Mouse (Mus musculus): ENCODE results near the gene Ptprr.
A peak's percentile ranks its signal among the peaks of the same experiment; 100 is the strongest.

Gene Ptprr

DNA sequence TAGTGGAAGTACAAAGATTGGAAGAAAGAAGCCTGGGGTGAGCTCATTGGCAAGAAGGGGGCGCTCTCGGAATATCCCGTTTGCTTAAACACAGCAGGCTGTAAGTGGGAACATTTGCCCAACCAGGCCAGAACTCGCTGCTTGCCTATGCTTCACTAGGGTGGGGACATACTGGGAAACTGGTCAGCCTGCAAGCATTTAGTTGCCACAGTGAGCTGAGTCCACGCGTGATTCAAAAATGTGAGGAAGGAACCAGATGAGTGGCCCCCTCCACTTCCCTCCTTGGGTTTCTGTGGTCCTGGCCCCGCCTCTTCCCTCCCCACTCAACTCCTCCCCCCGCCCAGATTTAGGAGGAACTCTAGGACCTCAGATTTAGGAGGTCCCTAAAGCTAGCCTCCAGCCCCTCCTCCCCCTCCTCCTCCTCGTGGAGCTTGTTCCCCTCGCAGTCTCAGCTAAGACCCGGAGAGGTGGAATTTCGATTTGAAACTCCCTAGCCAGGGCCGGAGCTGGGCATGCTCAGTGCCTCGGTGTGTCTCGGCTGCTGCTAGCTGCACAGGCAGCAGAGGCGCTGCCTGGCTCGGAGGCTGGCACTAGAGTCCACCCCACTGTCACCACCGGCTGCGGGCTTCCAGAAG, at the start of gene Ptprr:
Gene Ptprr (plus strand): TSS at position 369 of the 635 bp plus-strand sequence.
- DNase-seq: peak; percentile 92

DNA sequence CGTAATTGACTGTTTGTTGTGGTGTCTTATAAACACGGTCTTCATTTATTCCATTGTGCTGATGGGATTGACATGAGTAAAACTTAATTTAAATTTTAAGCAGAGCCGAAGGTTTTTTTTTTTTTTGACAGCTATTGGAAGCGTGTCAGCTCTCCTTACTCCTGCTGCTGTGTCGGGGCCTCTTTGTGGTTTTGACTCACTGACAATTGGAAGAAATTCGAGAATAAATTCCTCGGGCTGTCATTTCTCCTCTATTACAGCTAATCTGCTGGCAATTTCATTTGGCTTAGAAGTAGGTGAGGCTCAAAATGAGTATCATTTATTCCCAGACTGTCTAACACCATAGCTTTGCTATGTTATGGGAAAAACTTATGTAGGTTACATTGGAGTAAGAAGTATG, 41.7 kb upstream of the Ptprr start:
- no peak for DNase-seq

DNA sequence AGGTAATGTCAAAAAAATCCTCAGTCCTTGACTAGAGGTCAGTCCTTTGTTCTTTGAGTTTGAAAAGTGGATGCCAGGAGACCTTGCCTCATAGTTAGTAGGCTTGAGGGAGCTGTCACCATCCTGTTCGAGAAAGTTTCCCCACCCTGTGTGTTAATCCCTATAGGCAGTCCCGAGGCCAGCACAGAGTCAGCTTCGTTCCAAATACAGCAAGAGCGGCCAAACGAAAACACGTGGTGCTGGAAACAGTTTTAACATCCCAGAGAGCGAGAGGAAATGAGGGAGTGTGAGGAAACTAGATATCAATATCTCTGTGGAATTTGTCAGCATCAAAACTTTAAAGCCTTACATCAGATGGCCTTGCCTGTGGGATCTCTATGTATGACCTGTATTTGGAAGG, 39.0 kb upstream of the Ptprr start:
- no peak for DNase-seq

DNA sequence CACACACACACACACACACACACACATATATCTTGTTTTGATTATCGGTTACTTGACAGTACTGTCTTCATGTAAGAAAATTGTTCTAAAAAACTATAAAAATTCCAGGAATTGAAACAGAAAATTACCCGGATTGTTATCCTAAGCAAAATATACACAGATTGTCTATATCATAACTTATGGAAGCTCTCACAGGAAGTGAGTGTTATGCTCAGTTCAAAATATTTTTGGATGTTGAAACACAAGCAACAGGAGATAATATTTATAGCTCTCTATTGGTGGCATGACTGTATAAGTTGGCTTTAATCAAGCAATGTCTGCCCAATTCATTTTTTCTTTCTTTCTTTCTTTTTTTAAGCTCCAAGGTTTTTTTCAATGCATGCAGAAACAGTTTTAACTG, 38.0 kb upstream of the Ptprr start:
- DNase-seq: no peak

DNA sequence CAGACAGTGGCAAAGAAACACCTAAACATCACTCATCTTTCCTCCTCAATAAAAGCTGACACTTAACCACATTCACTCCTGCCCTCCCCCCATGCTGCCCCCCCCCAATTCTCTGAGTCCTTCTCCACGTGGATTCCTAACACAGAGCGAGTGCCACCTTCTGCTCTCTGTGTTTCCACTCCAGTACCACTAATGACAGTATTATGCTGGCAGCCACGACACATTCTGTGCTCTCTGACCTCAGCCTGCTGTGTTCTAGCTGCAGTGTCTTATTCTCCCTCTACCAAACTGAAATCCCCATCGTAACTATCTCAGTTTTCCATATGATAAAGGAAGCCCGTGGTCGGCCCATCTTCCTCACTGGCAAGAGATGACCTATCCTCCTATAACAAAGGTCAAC, 33.7 kb upstream of the Ptprr start:
- no peak for DNase-seq

DNA sequence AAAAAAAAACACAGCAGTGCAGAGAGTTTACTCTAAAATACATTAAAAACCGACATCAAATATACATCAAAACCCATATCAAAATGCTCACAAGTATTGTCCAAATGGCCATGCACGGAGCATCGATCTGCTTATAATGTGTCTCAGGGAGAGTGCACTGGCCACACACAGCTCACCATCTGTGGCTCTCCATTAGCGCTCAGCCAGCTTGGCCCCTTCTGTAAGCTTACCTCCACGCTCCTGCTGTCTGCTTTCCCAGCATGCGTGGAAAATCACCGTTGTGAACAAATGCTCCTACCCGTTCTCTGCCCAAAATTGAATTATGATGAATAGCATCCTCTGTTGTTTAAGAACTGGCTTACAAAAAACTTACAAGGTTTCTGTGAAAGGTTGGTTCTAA, 16.2 kb upstream of the Ptprr start:
- no peak for DNase-seq

DNA sequence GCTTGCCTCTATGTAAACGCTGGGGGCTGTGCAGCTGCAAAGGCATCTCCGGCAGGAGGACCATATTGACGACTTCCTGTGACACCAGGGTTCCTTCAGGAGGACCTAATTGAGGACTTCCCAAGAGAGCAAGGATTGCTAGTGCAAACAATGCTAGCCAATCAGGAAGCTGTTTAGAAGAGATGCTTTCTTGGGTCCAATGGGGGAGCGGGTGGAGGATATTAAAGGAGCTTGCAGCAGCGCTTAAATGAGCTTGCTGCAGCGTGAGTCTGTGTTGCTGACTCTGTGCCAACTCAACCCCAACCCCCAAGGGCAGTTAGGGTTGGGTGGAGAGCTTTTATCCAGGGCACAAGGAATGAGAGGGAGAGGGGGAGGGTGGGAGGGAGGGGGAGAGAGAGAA, 11.3 kb upstream of the Ptprr start:
- DNase-seq: no peak

DNA sequence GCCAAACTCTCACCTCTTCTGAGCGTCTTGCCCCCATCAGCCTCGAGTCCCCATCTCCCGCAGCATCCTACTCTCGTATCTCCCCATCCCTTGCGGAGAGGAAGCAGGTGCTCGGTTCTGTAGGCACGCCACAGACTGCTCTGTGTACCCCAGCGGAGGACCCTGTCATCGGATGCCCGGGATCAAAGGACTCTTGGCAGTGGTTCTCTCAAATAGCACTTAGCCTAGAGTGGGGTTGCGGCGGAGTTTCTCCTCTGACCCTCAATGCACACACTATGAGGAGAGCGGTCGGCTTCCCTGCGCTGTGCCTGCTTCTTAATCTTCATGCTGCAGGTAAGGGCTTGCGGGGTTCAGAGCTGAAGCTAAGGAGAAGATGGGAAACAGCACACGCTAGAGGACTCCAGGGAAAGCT, 473 bp downstream of the Ptprr start:
- DNase-seq: no peak

DNA sequence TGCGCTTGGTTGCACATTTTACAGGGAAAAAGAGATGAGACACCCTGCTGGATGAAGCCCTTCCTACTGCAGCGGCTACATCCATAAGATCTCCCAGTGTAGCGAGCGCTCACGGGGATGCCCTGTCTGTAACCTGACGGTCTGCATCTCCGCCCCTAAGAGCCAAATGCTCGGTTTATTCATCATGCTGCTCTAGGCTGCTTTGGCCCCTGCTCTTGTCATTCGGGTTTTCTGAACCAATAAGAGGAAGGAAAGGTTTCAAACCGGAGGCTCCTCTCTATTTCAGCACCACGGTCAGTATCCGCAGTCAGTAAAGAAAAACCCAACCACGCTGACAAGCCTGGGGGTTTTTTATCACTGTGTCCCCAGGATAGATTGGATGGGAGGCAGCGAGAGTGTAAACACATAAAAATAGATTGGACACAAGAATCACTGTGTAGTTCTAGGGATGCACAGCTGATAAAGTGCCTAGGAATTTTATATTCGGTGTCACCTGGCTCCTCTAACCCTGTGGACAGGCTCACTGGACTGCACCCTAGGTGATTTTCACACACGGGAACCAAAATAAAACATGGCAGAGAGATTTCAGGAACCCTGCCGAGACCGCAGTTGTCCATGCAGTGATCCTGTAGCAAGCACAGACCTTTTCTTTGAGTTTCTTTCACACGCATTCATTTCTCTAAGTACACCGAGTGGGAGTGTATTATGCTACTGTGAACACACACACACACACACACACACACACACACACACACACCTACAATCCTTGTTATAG, 1.3 kb downstream of the Ptprr start:
- peak; percentile 74 for DNase-seq

DNA sequence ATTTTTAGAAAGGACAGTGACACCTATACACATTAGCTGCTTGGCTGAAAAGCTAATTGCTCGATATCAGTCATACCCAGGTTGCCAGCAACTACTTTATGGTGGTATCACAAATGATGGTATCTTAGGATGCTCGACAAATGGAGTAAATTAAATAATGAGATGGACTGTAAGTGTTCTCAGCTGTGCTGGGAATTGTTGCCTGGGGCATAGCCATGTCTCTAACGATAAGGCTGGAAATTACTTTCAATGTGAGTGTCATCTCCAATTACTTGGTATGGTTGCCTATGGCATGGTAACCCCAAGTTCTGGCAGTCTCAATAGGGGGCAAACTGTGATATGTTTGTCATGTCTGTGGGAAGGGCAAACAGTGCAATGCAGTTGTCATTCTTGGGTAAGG, 3.1 kb downstream of the Ptprr start:
- DNase-seq: no peak

DNA sequence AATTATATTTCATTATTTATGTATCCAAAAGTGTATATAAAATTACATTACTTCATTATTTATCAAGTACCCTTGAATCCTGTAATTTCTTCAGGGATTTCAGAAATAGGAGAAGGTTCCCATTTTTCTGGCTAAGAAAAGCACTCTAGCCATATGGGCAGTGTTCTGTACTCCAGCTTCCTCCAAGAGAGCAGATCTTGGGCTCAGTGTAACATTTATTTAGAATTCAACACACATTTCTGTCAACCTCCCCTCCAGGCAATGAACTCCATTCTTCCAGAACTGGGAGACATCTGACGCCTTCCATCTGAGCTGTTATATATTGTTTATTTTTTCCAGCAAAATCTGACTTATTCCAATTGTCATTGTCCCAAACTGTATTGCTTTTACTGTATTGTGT, 20.1 kb downstream of the Ptprr start:
- no peak for DNase-seq

DNA sequence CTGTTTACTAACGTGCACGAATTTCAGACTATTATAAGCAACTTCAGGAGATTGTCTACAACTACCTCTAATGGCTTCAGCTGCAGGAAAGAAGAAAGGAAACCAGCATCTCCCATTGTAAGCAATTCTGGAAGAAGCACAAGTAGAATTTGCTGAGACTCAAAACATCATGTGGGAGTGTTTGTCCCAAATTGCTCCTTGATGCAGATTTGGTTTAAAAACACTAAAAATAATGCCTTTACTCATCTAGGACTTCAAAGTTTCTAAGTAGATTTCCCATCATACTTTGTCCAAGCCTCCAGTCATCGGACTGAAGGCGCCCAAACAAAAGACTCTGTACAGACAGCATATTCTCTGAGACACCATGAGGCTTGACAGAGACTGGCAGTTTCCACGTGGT, 57.9 kb downstream of the Ptprr start:
- no peak for DNase-seq

DNA sequence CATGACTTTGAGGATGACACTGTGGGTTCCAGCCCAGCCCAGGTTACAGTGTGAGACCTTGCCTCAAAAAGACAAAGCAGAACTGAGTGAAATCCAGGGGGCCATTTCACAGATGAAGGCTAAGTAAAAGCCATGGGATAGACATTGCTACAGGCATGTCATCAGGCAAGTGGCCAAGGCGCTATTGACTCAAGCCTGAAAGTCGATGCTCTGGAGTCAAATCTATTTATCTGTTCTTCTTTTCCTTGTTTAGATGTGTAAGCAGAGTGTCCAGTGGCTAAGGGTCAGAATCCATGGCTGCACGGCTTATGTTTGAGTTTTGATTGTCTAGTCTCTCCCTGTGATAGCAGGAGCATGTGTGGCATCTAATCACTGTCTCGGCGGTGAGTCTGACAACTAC, 60.6 kb downstream of the Ptprr start:
- DNase-seq: no peak

DNA sequence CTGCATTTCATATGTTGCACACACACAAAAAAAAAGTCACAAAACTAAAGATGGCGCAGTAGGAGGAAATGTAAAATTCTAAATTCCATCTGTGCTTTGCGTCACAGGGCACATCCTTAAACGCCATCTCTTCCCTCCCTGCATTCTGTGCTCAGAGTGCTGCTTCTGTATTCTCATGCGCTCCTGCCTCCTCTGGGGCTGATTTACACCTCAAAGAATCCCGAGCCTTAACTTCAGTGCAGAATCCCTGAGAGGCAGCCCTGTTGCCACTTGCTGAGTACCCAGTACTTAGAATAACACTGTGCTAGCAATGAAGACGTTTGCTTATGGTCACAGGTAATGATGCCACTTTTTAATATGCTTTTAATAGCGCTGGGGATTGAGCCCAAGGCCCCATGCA, 61.4 kb downstream of the Ptprr start:
- DNase-seq: no peak

DNA sequence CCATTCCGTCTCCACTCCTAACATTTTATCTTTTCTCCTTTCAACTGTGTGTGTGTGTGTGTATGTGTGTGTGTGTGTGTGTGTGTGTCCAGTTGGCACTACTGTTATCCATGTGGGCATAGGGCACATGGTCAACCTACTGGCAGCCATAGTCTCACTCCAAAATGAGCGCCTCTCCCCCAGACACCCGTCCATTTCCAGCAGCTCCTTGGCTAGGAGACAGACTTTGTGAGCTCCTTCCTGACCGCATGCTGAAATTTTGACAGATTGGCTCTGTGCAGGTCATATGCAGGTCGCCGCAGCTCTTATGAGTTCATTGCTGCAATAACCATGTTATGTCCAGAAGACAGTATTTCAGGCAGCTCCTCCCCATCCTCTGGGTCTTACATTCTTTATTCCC, 62.8 kb downstream of the Ptprr start:
- DNase-seq: no peak

DNA sequence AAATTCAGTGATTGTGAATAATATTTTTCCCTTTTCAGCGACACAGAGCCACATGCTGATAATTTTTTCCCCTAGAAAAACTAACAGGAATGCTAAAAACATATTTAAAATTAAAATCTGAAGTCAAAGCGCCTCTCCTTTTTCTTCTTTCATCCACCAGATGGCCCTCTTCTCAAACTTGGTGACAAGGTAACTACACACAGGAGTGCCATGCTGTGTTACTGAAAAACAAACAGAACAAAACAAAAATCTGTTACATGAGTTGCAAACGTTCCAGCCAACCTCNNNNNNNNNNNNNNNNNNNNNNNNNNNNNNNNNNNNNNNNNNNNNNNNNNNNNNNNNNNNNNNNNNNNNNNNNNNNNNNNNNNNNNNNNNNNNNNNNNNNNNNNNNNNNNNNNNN, 66.0 kb downstream of the Ptprr start:
- peak; percentile 39 for DNase-seq

DNA sequence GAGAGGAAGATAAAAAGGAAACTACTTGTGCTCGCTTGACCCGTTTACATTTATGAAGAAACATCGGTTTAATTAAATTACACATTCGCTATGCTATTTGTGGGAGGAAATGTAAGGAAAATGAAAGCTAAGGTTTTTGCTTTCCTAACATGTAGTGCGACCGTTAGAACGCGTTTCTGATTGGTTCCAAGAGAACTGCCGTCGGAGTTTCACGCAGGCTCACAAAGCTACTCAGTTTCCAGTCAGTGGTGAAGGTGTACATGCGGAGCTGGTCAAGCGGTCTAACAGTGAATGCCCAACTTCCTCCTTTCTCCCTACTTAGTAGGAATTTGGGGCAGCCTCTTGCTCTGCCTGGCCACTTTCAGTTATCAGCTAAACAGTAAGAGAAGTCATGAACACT, 78.5 kb downstream of the Ptprr start:
- DNase-seq: no peak

DNA sequence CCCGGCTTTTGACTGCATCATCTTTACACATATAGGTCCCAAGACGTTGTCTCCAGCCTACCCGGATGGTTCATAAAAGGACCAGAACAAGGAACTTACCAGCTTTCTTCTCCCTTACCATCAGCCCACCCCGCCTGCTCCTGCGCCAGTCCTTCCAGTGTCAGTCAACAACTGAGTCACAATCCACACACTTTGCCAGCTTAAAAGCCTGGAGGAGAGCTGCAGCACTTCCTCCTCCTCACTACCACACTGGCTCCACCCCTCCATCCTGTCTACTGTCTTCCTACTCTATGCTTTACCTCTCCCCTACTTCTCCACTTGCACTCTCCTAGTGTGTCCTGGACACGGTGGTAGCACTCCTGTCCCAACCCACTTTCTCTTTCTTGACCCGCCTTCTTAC, 80.5 kb downstream of the Ptprr start:
- DNase-seq: no peak

DNA sequence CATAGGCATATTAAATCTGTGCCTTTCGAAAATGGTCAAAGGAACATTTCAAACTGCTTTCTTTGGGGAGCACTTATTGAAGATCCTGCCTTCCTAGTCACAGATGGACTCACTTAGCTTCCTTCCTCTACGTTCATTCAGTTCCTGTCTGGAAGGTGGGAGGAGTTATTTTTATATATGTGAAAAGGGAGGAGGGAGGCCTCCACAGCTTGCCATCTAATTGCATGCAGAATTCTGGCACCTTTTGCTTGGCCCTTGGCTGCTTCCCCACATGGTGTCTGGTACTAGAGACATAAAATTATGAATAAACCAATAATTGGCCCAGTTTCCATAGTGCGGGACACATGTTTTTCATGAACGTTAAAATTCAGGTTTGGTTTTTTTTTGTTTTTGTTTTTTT, 90.2 kb downstream of the Ptprr start:
- DNase-seq: peak; percentile 27

DNA sequence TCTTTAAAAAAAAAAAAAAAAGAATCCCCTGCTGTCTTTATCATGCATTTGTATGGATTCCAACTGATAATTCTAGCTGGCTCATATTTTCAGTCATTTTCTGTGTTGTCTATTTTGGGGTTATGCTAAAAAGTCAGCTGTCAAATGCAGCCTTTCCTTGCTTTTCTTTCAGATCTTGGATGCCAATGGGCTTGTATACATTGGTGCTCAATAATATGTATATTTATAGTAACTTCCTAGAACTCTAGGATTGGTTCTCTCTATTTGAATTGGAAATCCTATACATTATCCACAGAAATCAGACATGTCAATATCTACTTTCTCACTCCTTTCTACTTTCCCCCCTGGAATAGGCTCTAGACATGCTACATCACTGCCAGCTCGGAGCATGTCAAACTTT, 90.7 kb downstream of the Ptprr start:
- no peak for DNase-seq

DNA sequence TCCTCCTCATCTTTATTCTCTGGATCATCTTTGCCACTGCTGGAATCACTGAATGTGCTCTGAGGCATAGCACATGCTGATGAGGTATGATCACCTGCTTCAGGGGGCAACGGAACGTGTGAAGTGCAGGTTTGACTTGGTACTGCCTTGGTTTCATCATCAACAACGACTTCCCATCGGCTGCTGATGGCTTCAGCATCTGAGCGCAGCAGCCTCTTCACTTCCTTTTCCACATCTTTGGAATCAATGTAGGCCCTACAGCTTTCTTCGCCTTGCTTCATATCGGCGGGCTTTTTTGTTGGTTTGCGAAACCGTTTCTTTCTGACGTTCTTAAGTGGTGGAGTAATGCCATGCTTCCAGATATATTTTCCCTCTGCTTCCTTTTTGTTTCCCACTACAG, 94.9 kb downstream of the Ptprr start:
- DNase-seq: no peak

DNA sequence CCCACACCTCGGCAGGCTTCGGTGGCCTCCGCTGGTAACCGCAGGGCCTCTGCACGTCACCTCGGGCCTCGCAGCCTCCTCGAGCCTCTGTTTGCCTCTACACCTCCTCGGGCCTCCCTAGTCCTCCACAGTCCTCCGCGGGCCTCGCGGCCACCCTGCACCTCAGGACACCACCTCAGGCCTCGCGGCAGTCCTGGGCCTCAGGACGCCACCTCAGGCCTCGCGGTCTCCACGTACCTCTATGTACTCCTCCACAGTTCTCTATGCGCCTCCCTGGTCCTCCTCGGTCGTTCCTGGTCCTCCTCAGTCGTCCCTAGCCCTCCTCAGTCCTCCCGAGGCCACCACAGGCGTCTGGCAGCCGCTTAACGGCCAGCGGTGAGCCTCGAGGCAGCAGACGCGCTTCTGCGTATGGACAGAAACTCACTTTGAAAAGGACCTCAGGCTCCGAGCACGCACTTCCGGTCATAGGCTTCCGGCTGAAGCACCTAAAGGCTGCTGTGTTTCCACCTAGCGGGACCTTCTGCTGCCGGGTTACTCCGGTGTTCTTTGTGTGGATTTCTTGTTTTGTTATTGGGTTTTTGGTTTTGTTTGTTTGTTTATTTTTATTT, 96.0 kb downstream of the Ptprr start, which contains the start of gene 4933416C03Rik:
Gene 4933416C03Rik (minus strand): TSS at position 51 of the 608 bp plus-strand sequence.
- no peak for DNase-seq

DNA sequence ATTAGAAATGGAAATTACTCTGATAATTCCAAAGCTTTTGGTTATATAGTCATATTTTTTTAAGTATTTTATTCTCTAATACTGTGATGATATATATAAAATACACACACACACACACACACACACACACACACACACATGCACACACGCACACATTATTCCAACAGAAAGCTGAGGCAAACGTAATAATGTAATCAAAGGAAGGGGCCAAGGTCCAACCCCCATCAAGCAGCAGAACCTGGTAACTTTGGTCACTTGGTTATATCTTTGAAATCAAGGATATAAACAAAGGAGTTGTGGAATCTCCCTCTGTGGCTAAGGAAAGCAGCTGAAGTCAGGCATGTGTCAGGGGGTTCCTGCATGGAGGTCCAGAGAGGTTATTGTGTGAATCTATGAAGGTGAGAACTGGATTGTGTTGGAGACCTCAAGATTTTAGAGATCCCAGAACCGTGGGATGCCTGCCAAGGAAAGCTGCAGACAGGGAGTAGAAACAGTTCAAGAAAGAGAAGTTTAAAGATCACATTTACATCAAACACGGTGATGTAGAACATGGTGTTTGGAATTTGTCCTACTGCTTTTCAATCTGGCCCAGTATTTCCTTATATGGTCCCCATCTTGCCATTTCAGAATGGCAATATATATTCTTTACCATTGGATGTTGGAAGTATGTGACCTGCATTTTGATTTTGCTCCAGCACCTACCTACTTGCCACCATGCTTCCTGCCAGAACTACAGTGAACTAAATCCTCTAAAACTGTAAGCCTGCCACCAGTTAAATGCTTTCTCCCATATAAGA, 98.1 kb downstream of the Ptprr start:
- DNase-seq: no peak

DNA sequence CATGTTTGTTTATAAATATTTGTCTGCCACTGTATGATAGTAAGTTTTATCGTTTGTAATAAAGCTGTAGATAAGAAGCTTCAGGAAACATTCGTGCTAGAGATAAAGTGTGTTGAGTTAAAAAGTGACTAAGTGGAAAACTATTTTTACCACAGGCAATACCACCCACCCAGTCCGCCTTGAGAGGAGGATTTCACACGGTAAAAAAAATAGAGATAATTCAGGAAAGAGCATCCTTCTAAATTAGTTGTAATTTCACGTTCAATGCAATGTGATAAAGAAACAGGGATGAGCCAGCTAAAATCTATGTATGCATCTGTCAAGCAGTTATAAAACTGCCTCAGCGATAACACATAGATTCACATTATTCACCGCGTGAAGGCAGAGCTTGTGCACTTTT, 99.0 kb downstream of the Ptprr start:
- no peak for DNase-seq

Data from embryo, embryonic 11 days (tissue).